Mouse (Mus musculus): ENCODE data around the gene Gemin2. TPM values are rescaled to one million over a fixed set of nuclear protein-coding genes. Genes with fewer than 3 reads are reported as not detected.

Gene Gemin2
- polyA plus RNA-seq, 1 experiment from 2014 or later, result 26.4 TPM

Other genes starting within 250 kb of the Gemin2 start
- 94.6 and 96.5 TPM in 2 replicates for gene Sec23a, start 1.4 kb upstream of the Gemin2 start, polyA plus RNA-seq (2016; fragmentation: Nextera tagmentation; extraction: Ambion mirVana)
- 113 and 117 TPM in 2 replicates for gene Trappc6b, start 48.1 kb downstream of the Gemin2 start, polyA plus RNA-seq (2016; fragmentation: Nextera tagmentation; extraction: Ambion mirVana)
- gene Pnn, start 53.5 kb downstream of the Gemin2 start, polyA plus RNA-seq (2016; fragmentation: Nextera tagmentation; extraction: Ambion mirVana), result 109 and 122 TPM in 2 replicates
- 47.8 and 52.2 TPM in 2 replicates for gene Mia2, start 82.4 kb downstream of the Gemin2 start, polyA plus RNA-seq (2016; fragmentation: Nextera tagmentation; extraction: Ambion mirVana)
- 9.4 and 10.5 TPM in 2 replicates for gene Fbxo33, start 206.3 kb downstream of the Gemin2 start, polyA plus RNA-seq (2016; fragmentation: Nextera tagmentation; extraction: Ambion mirVana)

All from midbrain, embryonic 12.5 days (tissue).